Mouse (Mus musculus): ENCODE measurements around the gene Cacng7.
A peak's percentile ranks its signal among the peaks of the same experiment; 100 is the strongest.

Cacng7 gene

GRCm38 (mm10) chr7:3345301-3345700, 12.5 kb downstream of the Cacng7 start:
- DNase-seq (ENCODE audit: extremely low spot score, low spot score): no peak

- no peak for DNase-seq (ENCODE audit: extremely low spot score, low spot score)
Measured at GRCm38 (mm10) chr7:3347366-3348287, 14.9 kb downstream of the Cacng7 start.

GRCm38 (mm10) chr7:3348326-3348725, 15.6 kb downstream of the Cacng7 start:
- DNase-seq (ENCODE audit: extremely low spot score, low spot score): no peak

GRCm38 (mm10) chr7:3349775-3350174, 17.0 kb downstream of the Cacng7 start:
- no peak for DNase-seq (ENCODE audit: extremely low spot score, low spot score)

- DNase-seq (ENCODE audit: extremely low spot score, low spot score): no peak
Measured at GRCm38 (mm10) chr7:3351536-3351935, 18.8 kb downstream of the Cacng7 start.

GRCm38 (mm10) chr7:3354850-3355249, 22.1 kb downstream of the Cacng7 start:
- no peak for DNase-seq (ENCODE audit: extremely low spot score, low spot score)

GRCm38 (mm10) chr7:3360678-3361077, 27.9 kb downstream of the Cacng7 start:
- no peak for DNase-seq (ENCODE audit: extremely low spot score, low spot score)

GRCm38 (mm10) chr7:3365547-3366279, 33.0 kb downstream of the Cacng7 start:
- DNase-seq (ENCODE audit: extremely low spot score, low spot score): no peak

- DNase-seq (ENCODE audit: extremely low spot score, low spot score): peak; percentile 19
Measured at GRCm38 (mm10) chr7:3366705-3367516, 34.2 kb downstream of the Cacng7 start.

- DNase-seq (ENCODE audit: extremely low spot score, low spot score): no peak
Measured at GRCm38 (mm10) chr7:3367569-3367968, 34.8 kb downstream of the Cacng7 start.

GRCm38 (mm10) chr7:3368311-3368710, 35.6 kb downstream of the Cacng7 start:
- DNase-seq (ENCODE audit: extremely low spot score, low spot score): no peak

- DNase-seq (ENCODE audit: extremely low spot score, low spot score): no peak
Measured at GRCm38 (mm10) chr7:3369189-3369588, 36.4 kb downstream of the Cacng7 start.

- no peak for DNase-seq (ENCODE audit: extremely low spot score, low spot score)
Measured at GRCm38 (mm10) chr7:3370407-3370806, 37.7 kb downstream of the Cacng7 start.

GRCm38 (mm10) chr7:3372376-3372775, 39.6 kb downstream of the Cacng7 start:
- DNase-seq (ENCODE audit: extremely low spot score, low spot score): no peak

GRCm38 (mm10) chr7:3373754-3374153, 41.0 kb downstream of the Cacng7 start:
- DNase-seq (ENCODE audit: extremely low spot score, low spot score): no peak

GRCm38 (mm10) chr7:3376831-3377230, 44.1 kb downstream of the Cacng7 start:
- DNase-seq (ENCODE audit: extremely low spot score, low spot score): peak; percentile 39

- no peak for DNase-seq (ENCODE audit: extremely low spot score, low spot score)
Measured at GRCm38 (mm10) chr7:3382123-3382522, 49.4 kb downstream of the Cacng7 start.

- DNase-seq (ENCODE audit: extremely low spot score, low spot score): no peak
Measured at GRCm38 (mm10) chr7:3384807-3385319, 52.1 kb downstream of the Cacng7 start.

GRCm38 (mm10) chr7:3386036-3386730, 53.4 kb downstream of the Cacng7 start:
- no peak for DNase-seq (ENCODE audit: extremely low spot score, low spot score)

- no peak for DNase-seq (ENCODE audit: extremely low spot score, low spot score)
Measured at GRCm38 (mm10) chr7:3387761-3388160, 55.0 kb downstream of the Cacng7 start.

- DNase-seq (ENCODE audit: extremely low spot score, low spot score): no peak
Measured at GRCm38 (mm10) chr7:3388885-3389284, 56.1 kb downstream of the Cacng7 start.

Measured in neural tube, embryonic 10.5 days (tissue).